Mouse (Mus musculus): ENCODE data around the gene Grm7.

The Grm7 gene

DNA sequence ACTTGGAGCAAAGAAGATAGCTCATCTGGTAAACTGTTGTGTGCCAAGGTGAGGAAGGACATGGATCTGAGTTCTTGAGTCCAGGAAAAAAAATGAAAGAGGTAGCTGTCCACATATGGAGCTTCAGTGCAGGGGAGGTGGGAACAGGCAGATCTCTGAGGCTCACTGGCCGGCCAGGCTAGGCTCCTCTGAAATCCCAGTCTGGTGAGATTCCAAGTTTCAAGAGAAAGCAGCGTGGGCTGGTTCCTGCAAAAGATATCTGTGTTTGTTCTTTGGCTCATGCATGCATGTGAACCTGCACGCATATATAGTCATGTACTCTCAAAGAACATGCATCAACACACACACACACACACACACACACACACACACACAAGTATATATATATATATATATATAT, 942.2 kb downstream of the Grm7 start:
- DNase-seq: no peak

DNA sequence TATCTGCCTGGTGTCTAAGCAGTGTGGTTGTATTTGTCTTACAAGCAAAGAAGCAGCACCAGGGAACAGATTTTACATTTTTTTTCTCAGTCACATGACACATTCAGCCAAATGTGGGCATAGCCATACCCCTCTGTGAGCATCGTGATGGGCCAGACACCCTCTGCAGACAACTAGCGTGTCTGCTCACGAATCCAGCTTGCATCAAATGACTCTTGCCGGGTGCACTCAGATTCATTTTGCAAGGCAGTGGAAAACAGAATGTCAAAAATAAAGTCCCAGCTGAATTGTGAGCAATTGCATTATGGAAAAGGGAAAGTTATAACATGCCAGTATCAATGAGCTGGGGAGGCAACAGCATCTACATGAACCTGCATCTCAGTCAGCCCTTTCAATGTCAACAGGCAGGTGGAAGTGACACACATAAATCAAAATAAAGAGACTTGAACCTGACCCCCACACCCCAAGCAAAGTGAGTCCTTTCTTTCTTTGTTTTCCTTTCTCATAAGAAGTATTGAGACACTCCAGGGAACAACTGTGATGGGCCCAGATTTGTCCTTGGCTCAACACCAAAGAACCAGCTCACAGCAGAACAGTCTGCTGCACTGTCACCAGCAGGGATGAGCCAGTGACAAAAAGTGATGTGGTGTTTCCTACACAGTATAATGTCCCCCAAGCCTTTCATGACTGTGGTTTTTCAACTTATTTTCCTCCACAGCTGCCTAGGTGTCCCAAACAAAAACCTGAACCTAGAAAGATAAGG, 956.7 kb downstream of the Grm7 start:
- peak; percentile 31 for DNase-seq

DNA sequence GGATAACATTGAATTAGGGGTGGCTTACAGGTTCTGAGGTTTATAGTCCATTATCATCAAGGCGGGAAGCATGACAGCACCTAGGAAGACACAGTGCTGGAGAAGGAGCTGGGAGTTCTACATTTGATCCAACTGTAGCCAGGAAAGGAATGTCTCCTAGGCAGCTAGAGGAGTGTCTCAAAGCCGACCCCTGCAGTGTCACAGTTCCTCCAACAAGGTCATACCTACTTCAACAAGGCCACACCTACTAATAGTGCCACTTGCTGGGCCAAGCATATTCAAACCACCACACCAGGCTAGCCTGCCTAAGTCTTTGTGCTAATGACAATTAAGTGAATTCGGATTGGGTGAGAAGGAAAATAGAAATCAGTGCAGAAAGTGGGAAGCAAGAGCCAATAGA, 965.0 kb downstream of the Grm7 start:
- DNase-seq: no peak

GRCm38 (mm10) chr6:111613834-111614233, 968.5 kb downstream of the Grm7 start:
- DNase-seq: peak; percentile 12
